Mouse (Mus musculus) heart, adult 18-20 months (tissue): ENCODE results near the gene Rapgef4. TPM values are rescaled to one million over a fixed set of nuclear protein-coding genes. Genes with fewer than 3 reads are reported as not detected.

Experiments used
- DNase-seq, 2 experiments: peaks; one replicate each; pipeline ENCODE4 v3.0.0; 2021 to 2022; ENCODE audit warnings: mixed read lengths in 1 of 2
- total RNA-seq, 2 experiments: library from RNA; stranded (reverse); gene quantifications; 2 replicates each; pipeline ENCODE4 v1.2.3; 2021

Gene Rapgef4
- total RNA-seq, 2 experiments from 2014 or later: 26.4 to 29.1 TPM

- DNase-seq: no peak
Observed at GRCm38 (mm10) chr2:72278247-72278873, 297.3 kb downstream of the Rapgef4 start.

- DNase-seq: no peak
Observed at GRCm38 (mm10) chr2:72280524-72280923, 299.5 kb downstream of the Rapgef4 start.

GRCm38 (mm10) chr2:72281971-72282370, 300.9 kb downstream of the Rapgef4 start:
- no peak for DNase-seq

- DNase-seq: no peak
Observed at GRCm38 (mm10) chr2:72282733-72283132, 301.7 kb downstream of the Rapgef4 start.

- DNase-seq: peak in 1 of 2 experiments; percentile 48
Observed at GRCm38 (mm10) chr2:72284689-72285088, 303.6 kb downstream of the Rapgef4 start.

GRCm38 (mm10) chr2:72285256-72285887, 304.3 kb downstream of the Rapgef4 start, which contains the start of gene Map3k20:
Gene Map3k20, plus strand, starts transcription at chr2:72285637.
- peak; percentile 83 to 88 for DNase-seq

- DNase-seq: peak; percentile 31 to 73
Observed at GRCm38 (mm10) chr2:72285888-72286661, 305.0 kb downstream of the Rapgef4 start.

GRCm38 (mm10) chr2:72287142-72287541, 306.1 kb downstream of the Rapgef4 start:
- DNase-seq: peak; percentile 50 to 64

- no peak for DNase-seq
Observed at GRCm38 (mm10) chr2:72288932-72289534, 308.0 kb downstream of the Rapgef4 start.

GRCm38 (mm10) chr2:72291103-72291502, 310.1 kb downstream of the Rapgef4 start:
- DNase-seq: no peak

GRCm38 (mm10) chr2:72292573-72292972, 311.5 kb downstream of the Rapgef4 start:
- DNase-seq: no peak

- DNase-seq: no peak
Observed at GRCm38 (mm10) chr2:72294994-72295393, 314.0 kb downstream of the Rapgef4 start.

- DNase-seq: no peak
Observed at GRCm38 (mm10) chr2:72296984-72297715, 316.1 kb downstream of the Rapgef4 start.

- DNase-seq: peak; percentile 72 to 80
Observed at GRCm38 (mm10) chr2:72297716-72298082, 316.7 kb downstream of the Rapgef4 start.

- peak; percentile 76 to 84 for DNase-seq
Observed at GRCm38 (mm10) chr2:72298406-72298805, 317.4 kb downstream of the Rapgef4 start.

- DNase-seq: no peak
Observed at GRCm38 (mm10) chr2:72301194-72301916, 320.3 kb downstream of the Rapgef4 start.

GRCm38 (mm10) chr2:72305738-72306137, 324.7 kb downstream of the Rapgef4 start:
- no peak for DNase-seq
